Mouse (Mus musculus): Measurements from ENCODE around the gene Sos1.
"Not testable (repeated sequence)": the region's sequence is repeated elsewhere in the genome, so short reads cannot be mapped to it uniquely, and the experiment has no call there.

Gene Sos1

GRCm38 (mm10) chr17:80418572-80419210 is 61.6 kb downstream of the Sos1 start:
- DNase-seq, result no peak

GRCm38 (mm10) chr17:80411182-80411581 is 69.1 kb downstream of the Sos1 start:
- no peak for DNase-seq

GRCm38 (mm10) chr17:80398243-80398642 is 82.0 kb downstream of the Sos1 start:
- no peak for DNase-seq

GRCm38 (mm10) chr17:80391423-80392403 is 88.5 kb downstream of the Sos1 start:
- DNase-seq, result peak; percentile 72 to 77

- DNase-seq, result no peak
Measured at GRCm38 (mm10) chr17:80390024-80390423, 90.2 kb downstream of the Sos1 start.

GRCm38 (mm10) chr17:80385671-80386070 is 94.6 kb downstream of the Sos1 start:
- no peak for DNase-seq

- DNase-seq, result not testable (repeated sequence)
Measured at GRCm38 (mm10) chr17:80378386-80378785, 101.9 kb downstream of the Sos1 start.

GRCm38 (mm10) chr17:80373726-80374096 is 106.5 kb downstream of the Sos1 start:
- DNase-seq, result no peak

- peak; percentile 89 to 92 for DNase-seq
Measured at GRCm38 (mm10) chr17:80372989-80373725, 107.1 kb downstream of the Sos1 start, which contains the start of gene Gm10190. TSS of gene Gm10190 (minus strand) at chr17:80373541.

- no peak for DNase-seq
Measured at GRCm38 (mm10) chr17:80368606-80369005, 111.6 kb downstream of the Sos1 start.

GRCm38 (mm10) chr17:80367276-80367675 is 113.0 kb downstream of the Sos1 start:
- DNase-seq, result no peak

GRCm38 (mm10) chr17:80360245-80360644 is 120.0 kb downstream of the Sos1 start:
- no peak for DNase-seq

GRCm38 (mm10) chr17:80347234-80347633 is 133.0 kb downstream of the Sos1 start:
- no peak for DNase-seq

- no peak for DNase-seq
Measured at GRCm38 (mm10) chr17:80346591-80347125, 133.6 kb downstream of the Sos1 start.

GRCm38 (mm10) chr17:80345277-80345676 is 135.0 kb downstream of the Sos1 start:
- peak in 1 of 2 experiments; percentile 14 for DNase-seq
